Mouse (Mus musculus) hindbrain, embryonic 16.5 days (tissue): ENCODE data around the gene Hmgxb4. TPM values are rescaled to one million over a fixed set of nuclear protein-coding genes. Genes with fewer than 3 reads are reported as not detected.

Experiments
- ATAC-seq: fragments of 200-750 bp; cut with Nextera tagmentation; 2 replicates; pipeline ENCODE4 v1.8.0; 2017; ENCODE audit warnings: moderate TSS enrichment, moderate library complexity
- H3K27ac ChIP-seq: fragments of 300-500 bp; sonication (generic); 2 replicates; pipeline ENCODE4 v1.5.1; 2014; ENCODE audit warnings: low read depth, mild to moderate bottlenecking, control low read depth, low read length, moderate library complexity
- H3K27me3 ChIP-seq: fragments of 300-500 bp; sonication (generic); replicated peaks from 2 replicates; pipeline ENCODE4 v1.6.1; 2014; ENCODE audit warnings: low read length; ENCODE audit not compliant: control insufficient read depth, insufficient read depth
- H3K36me3 ChIP-seq: fragments of 300-500 bp; sonication (generic); 2 replicates; pipeline ENCODE4 v1.6.1; 2014; ENCODE audit warnings: mild to moderate bottlenecking, low read length, moderate library complexity, mixed read lengths; ENCODE audit not compliant: control insufficient read depth, insufficient read depth
- H3K4me1 ChIP-seq: fragments of 300-500 bp; sonication (generic); 2 replicates; pipeline ENCODE4 v1.6.1; 2014; ENCODE audit warnings: low read depth, low read length; ENCODE audit not compliant: control insufficient read depth, insufficient read depth
- H3K4me2 ChIP-seq: fragments of 300-500 bp; sonication (generic); 2 replicates; pipeline ENCODE4 v1.6.1; 2014; ENCODE audit warnings: mild to moderate bottlenecking, low read length, control low read depth, moderate library complexity
- H3K4me3 ChIP-seq: fragments of 300-500 bp; sonication (generic); 2 replicates; pipeline ENCODE4 v1.5.1; 2014; ENCODE audit warnings: mild to moderate bottlenecking, low read length, control low read depth, moderate library complexity
- H3K9ac ChIP-seq: fragments of 300-500 bp; sonication (generic); 2 replicates; pipeline ENCODE4 v1.6.1; 2014; ENCODE audit warnings: low read depth, mild to moderate bottlenecking, control low read depth, low read length, moderate library complexity
- H3K9me3 ChIP-seq: fragments of 300-500 bp; sonication (generic); 2 replicates; pipeline ENCODE4 v1.6.1; 2014; ENCODE audit warnings: mild to moderate bottlenecking, low read length, moderate library complexity; ENCODE audit not compliant: control insufficient read depth
- WGBS: fragments of 180-500 bp; shearing (Covaris S2); extraction: QIAGEN DNeasy Blood & Tissue Kit; methylation state at CpG from one replicate; pipeline ENCODE4 v1.1.7; 2014; 5-methylcytosine and 5-hydroxymethylcytosine counted together
- polyA plus RNA-seq: library from polyadenylated mRNA; unstranded; fragments of >200 nt; fragmentation: Nextera tagmentation; extraction: Ambion mirVana; gene quantifications from 2 replicates; pipeline ENCODE4 v1.2.1, GENCODE M21; 2015

Hmgxb4 gene
- polyA plus RNA-seq, 1 experiment from 2014 or later, result 34.2 TPM

DNA sequence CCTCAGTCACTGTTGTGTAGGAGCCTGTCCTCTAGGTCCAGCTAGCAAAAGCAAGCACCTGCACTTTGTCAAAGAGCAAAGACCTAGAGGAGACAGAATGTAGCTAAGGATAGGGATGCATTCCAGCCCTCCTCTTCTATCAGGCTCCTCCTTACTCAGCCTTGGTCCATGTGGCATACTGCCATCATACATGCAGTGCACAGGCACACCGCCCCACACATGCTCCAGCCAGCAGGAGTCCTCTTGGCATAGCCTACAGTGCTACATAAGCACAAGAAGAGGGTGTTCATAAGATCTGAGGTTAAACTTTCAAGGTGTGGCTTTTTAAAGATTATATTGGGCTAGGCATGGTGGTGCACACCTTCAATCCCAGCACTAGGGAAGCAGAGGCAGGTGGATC, 81.7 kb downstream of the Hmgxb4 start:
- no peaks in the 10 kb centered on the region for H3K4me1 ChIP-seq
- WGBS, result 68% methylated on average over 1 of the region's 1 CpGs
- H3K27ac ChIP-seq, result no peak overlapping the region

DNA sequence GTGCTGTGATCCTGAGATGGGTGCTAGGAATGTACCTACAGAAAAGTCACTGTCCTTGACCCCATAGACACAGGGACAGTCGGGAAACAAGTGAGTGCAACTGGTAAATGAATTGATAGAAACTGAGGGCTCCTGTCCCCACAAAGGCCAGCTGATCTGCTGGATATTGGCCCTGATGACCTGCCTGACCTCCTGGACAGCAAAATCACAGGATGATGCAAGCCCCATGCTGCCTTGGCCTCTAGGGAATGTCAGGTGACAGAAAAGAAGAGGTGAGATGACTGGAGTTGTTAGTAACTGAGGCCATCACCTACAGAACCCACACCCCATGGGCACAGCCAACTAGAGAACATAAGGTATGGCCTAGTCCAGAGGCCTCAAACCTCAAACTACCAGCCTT, 85.1 kb downstream of the Hmgxb4 start:
- WGBS, result 86% methylated on average over 1 of the region's 1 CpGs
- Histone ChIP-seq H3K4me1 (no peaks in the 10 kb centered on the region), H3K27me3 (no peaks in the 10 kb centered on the region), H3K9me3 (no peaks in the 10 kb centered on the region), H3K27ac (no peak overlapping the region), H3K4me2 (no peak overlapping the region), H3K9ac (no peak overlapping the region), H3K4me3 (no peak overlapping the region), H3K36me3 (no peaks in the 10 kb centered on the region)
- no peak for ATAC-seq

More for the DNA sequence above, 81.7 kb downstream of the Hmgxb4 start:
- H3K9ac ChIP-seq, result no peak overlapping the region
- H3K4me2 ChIP-seq, result no peak overlapping the region
- H3K4me3 ChIP-seq, result no peak overlapping the region
- H3K9me3 ChIP-seq, result no peaks in the 10 kb centered on the region
- no peaks in the 10 kb centered on the region for H3K27me3 ChIP-seq
- no peak for ATAC-seq
- H3K36me3 ChIP-seq, result no peaks in the 10 kb centered on the region

DNA sequence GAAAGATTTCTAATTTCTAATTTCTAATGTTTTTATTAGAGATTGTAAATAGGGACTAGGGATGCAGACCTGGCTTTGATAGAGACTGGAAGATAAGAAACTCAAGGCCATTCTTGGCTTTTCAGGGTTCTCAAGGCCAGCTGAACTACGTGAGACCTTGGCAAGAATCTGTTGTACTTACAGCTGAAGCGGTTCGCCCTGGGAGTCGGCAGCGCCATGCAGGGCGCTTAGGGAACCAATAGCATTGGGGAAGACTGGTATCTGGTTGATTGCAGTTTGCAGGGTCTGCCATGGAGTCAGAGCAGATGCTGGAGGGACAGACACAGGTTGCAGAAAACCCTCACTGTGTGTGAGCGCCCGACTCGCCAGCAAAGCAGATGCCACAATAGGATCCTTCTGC, 85.7 kb downstream of the Hmgxb4 start:
- ATAC-seq, result no peak
- 93% methylated on average over 9 of the region's 9 CpGs for WGBS
- H3K4me3 ChIP-seq, result no peak overlapping the region
- H3K4me2 ChIP-seq, result no peak overlapping the region
- 0 out of 2 replicates have a peak, but pooled peaks cover 2% of the 10 kb centered on the region for H3K4me1 ChIP-seq
- H3K27me3 ChIP-seq, result no peaks in the 10 kb centered on the region
- no peak overlapping the region for H3K9ac ChIP-seq
- no peak overlapping the region for H3K27ac ChIP-seq
- H3K36me3 ChIP-seq, result no peaks in the 10 kb centered on the region
- no peaks in the 10 kb centered on the region for H3K9me3 ChIP-seq

Other genes with a start within 250 kb of the Hmgxb4 start
- not detected in 2 replicates for gene Isx, start 120.2 kb upstream of the Hmgxb4 start, polyA plus RNA-seq
- 40.7 and 45.9 TPM in 2 replicates for gene Tom1, start 40.3 kb downstream of the Hmgxb4 start, polyA plus RNA-seq
- gene Hmox1, start 100.3 kb downstream of the Hmgxb4 start, polyA plus RNA-seq, result 15.8 and 17.3 TPM in 2 replicates
- 32.8 and 40.2 TPM in 2 replicates for gene Mcm5, start 116.2 kb downstream of the Hmgxb4 start, polyA plus RNA-seq
- gene Rasd2, start 220.6 kb downstream of the Hmgxb4 start, polyA plus RNA-seq, result 4.0 and 4.1 TPM in 2 replicates